Mouse (Mus musculus): ENCODE data around the gene Tmem158.

Tmem158 gene

DNA sequence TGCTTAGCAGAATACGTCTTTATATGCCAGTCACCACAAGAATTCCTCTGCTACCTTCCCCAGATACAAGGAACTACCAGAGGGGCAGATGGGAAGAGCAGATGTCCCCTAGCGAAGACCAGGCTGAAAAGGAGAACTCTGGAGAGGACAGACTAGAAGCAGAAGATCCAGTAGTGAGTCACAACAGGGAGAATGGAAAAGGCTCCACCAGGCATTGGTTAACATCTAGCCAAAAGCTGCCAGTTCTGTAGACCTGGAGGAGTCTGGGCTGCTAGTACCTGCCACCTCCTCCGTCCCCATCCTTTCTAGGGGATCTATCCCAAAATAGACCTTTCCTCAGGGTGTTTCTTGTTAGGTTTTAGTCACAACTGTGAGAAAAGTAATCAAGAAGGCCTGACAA, 4.8 kb downstream of the Tmem158 start:
- intact Hi-C loops (cut with DNase I) = loop anchor here (10.0 kb wide), 1 partner anchor 249 kb away; no protein-coding TSS in a partner anchor

DNA sequence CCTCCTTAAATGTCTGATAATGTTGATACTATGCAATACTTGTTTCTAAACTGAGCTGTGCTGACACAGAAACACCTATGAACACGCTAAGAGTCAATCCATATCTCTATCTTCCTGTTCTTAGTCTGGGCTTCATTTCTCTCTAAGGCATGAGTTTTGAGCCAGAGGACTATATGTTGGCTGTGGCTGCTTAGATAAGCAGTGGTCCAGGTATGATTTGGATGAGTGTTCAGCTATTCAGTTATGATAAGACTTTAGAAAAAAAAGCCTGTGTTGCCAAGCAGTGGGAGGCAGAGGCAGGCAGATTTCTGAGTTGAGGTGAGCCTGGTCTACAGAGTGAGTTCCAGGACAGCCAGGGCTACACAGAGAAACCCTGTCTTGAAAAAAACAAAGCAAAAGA, 12.6 kb downstream of the Tmem158 start:
- intact Hi-C loops (cut with DNase I) = no loop called here

DNA sequence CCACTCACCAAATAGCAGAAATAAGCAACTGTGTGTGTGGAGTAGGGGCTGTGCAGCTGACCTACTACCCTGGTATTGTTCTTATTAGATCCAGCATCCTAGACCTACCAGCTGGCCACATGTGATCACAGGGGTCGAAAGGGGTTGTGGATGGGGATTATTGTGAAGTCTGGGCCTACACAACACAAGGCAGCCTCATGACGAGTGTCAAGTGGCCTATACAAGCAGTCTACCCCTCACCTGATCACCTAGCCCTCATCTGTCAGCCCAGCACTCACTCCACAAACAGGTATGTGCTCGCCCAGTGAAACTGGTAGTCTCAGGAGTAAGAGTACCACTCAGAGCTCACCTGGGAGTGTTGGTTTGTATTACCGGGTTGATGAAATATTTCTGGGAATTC, 15.4 kb downstream of the Tmem158 start:
- intact Hi-C loops (cut with DNase I) = no loop called here

DNA sequence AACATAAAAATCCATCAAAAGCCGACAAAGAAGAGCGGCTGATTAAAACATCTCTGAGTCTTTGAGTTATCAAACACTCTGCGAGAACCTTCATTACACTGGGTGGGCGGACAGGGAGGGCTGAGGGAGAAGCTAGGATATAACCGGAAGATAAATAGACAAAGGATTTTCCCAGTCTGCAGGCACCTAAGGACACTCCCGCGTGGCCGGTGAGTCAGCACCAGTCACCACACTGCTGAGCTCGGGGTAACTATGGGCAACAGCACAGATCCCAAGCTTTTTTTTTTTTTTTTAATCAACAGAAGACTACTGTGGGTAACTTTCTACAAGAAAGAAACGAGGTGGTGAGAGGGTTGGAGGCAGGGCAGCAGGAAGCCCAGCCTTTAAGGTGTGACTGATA, 16.6 kb downstream of the Tmem158 start:
- intact Hi-C loops (cut with DNase I) = no loop called here

DNA sequence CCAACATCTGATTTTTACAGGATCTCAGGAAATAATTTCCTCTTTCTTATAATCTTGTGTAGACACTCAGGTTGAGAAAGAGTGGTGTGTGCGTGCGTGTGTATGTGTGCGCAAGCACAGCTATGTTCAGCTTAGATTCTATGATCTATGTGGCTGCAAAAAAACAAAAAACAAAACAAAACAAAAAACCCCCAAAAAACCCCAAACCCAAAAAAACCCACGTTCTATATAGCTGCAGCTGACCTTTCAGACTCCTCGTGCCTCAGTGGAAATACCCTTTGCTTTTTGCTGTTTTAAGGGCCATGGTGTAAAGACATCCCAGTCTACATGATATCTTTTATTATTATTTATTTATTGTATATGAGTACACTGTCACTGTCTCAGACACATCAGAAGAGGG, 19.4 kb downstream of the Tmem158 start:
- intact Hi-C loops (cut with DNase I) = no loop called here

DNA sequence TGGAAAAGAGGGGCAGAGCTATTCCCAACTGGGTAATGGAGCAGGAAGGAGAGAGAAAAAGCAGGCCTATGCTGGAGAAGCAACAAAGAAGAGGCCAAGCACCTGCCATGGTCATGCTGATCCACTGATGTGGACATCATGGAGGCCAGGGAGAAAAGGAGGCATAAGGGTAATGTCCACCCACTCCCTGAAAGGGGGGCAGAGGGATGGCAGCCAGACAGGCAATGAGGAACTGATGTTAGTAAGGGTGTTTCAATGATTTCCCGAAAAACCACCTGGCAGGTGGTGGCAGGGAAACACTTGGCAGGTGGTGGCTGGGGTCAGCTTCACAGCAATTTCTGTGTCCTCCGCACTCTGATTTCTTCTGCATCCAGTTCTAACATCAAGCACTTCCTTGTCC, 19.8 kb downstream of the Tmem158 start:
- intact Hi-C loops (cut with DNase I) = no loop called here

DNA sequence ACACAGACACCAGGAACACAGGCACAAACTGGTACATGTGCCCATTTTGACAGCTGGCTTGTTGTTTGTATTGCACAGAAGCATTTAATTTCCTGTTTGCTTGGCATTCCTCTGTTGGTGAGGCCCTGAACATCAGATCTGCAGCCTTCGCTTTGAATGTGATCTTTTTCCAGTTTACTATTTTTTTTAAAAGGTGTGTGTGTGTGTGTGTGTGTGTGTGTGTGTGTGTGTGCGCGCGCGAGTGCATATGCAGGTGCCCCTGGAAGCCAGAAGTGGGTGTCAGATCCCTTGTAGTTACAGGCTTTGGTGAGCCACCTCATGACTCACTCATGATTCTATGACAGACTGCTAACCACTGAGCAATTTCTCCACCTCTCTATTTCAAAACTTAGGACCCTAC, 20.3 kb downstream of the Tmem158 start:
- intact Hi-C loops (cut with DNase I) = no loop called here

DNA sequence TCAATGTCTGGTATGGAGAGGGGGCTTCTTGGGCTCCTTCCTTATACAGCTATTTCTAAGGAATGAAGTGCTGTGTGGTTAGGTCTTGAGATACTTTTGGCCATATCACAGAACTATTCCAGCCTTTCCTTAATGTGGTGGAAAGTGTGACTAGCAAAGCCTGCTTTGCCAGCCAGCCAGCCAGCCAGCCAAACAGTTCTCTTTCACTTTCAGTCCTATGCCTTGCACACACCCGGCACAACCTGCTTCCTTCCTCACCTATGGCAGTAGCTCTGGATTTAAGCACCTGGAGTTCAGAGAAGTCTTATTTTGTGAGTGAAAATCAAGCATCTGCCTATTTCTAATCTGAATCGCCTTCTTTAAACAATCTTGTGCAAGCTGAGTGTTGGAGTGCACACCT, 20.9 kb downstream of the Tmem158 start:
- intact Hi-C loops (cut with DNase I) = no loop called here

DNA sequence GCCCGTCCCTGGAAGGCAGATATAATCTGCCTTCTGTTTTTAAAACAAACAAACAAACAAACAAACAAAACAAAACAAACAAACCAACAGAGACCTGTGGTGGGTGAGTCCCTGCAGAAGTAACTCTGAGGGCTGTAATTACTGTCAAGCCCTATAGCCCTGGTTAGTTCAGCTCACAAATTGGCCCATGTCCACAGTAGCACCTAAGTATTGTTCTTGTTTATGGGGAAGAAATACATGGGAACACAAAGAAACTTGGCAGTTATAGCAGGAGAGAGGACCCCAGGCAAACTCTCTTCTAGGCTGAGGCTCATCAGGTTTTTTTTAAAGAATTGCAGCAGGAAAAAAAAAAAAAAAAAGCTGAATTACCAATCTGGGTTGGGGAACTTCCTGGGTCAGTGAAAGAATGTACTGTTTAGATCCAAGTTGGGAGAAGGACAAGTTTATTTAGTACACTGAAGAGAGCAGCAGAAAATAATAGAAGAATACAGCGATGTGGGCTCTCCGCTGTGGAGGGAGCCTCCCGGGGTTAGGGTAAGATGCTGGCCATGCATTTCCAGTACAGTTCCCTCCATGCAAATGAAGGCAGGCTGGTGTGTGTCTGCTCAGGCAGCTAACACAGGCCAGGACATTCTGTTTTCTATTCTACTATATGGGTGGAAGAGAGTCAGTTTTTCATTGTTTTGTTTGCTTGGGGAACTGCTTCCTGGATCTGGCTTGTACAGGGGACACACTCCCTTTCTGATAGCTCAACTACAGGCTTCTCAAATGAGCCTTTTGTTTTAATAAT, 22.1 kb downstream of the Tmem158 start:
- intact Hi-C loops (cut with DNase I) = no loop called here

DNA sequence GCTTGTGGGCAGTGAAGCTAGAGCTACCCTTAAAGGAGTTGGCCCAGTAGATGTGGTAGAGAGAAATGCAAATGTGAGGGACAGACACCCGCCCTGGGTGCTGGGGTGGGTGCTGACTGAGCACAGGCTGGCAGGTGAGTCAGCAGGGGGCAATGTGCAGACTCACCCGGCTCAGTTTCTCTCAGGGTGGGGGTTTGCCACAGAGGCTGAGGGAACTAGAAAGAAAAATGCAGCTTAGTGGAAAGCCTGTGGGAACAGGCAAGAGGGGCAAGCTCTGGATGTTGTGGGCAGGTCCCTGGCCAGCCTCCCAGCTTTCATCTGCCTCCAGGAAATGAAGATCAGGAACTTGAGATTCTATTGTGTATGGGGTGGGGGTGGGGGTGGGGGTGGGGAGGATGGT, 22.8 kb downstream of the Tmem158 start:
- intact Hi-C loops (cut with DNase I) = no loop called here

DNA sequence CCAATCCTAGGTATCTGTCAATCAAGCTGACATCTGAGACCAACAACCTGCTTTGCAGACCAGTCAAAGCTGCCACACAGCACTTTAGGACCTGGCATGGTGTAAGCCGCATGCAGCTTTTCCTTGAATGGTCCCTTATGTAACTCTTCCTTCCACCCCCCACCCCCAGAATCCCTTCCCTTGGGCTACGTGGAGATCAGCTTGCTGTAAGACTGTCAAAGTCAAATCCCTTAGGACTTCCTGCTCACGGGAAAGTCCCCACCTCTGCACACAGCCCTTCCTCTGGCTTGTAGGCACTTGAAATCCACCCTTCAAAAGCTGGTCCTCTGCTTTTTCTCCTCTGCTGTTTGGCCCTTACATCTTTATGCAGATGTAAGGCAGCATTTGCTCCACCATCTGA, 24.9 kb downstream of the Tmem158 start:
- intact Hi-C loops (cut with DNase I) = no loop called here

DNA sequence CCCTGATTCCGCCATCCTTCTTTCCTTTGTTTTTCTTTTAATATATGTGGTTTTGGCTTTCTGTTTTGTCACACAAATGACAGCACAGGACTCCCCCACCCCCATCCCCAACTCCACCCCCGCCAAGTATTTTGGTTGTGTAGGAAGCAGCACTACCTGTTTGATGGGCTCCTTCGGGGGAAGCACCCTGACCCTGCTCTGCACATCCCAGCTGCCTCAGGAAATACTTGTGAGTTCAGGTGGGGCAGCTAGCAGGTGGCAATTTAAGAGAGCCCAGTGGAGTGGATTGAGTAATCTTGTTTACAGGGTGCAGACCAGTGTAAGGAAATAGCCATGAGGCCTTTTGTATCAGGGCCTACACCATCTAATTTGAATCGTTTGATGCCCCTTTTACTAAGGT, 30.7 kb downstream of the Tmem158 start:
- intact Hi-C loops (cut with DNase I) = no loop called here

DNA sequence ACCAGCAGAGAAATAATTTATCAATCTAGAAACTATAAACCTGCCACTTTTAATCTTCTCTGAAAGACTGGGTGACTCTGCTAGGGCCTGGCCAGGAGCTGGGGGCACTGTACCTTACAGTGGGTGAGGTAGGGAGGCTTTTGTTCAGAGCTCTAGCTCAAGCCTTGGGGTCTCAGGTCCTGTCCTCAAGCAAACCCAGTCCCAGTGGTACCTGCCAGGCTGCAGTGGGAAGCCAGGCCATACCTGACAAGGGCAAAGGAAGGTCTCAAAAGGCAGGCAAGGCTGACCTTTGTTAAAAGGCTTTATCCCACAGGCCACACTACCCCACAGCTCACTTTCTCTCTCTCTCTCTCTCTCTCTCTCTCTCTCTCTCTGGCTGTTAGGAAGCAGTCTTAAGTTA, 31.9 kb downstream of the Tmem158 start:
- intact Hi-C loops (cut with DNase I) = no loop called here

DNA sequence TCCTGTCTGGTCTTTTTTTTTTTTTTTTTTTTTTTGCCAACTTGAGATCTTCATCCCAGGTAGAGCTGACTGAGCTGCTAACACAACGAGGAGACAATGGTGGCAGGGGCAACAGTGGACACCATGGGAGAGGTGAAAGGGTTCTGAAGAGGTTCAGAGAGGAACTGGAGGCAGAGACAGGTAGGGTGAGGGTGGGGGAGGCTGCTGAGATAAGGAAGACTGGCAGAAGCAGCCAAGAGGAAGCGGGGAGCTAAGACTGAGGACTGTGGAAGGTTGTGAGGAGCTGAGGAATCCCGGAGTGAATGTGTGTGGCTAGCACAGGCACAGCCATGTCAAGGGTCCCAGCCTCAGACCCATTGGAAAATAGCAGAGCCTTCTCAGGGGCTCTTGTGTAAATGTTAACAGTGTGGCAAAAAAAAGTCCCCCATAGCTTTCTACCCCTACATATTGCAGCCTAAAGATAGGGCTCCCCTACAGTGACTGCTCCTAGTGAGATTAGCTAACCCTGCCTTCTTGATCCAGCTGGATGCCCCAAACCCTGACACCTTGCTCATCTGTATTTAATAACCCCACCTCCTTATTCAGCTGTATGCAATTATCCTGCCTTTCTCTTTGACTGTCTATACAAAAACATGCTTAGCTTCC, 33.3 kb downstream of the Tmem158 start:
- intact Hi-C loops (cut with DNase I) = no loop called here

DNA sequence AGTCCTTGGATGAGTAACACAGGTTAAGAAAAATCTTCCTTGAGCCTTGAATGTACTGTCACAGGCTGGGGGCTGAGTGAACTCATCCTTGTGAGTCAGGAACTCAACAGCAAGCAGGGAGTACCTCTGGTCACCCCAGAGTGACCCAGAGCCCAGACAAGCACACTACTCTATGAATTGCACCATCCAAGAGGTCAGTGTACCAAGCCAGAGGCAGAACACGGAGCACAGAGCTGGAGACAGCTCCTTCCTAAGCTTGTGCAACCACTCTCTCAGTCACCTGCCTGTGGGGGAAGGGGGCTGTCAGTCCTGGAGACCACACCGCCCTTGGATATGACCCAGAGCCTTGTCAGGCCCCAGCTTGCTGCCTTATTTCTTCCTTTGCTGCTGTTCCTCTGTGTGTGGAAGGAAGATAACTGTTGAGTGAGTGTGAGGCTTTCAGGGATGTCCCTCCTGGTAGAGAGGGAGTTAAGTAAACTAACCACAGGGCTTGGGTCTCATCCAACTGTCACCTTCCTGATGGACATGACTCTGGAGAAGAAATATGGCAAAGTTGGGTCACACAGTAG, 35.6 kb downstream of the Tmem158 start:
- intact Hi-C loops (cut with DNase I) = no loop called here

DNA sequence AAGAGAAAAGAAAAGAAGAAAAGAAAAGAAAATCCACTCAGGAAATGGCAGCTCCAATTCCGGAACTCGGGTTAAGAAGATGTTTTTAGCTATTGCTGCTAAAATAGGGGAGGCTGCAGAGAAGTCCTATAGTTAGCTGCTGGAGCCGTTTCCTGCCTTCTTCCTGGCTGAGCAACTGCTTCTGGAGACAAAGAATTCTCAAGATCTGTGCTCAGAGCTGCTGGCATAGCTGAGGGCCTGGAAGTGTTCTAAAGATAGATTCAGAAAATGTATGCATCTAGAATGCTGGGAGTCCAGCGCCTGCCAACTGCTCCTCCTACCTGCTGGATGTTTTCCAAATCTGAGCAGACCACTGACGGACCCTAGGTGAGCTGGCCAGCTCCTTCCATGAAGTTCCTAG, 40.7 kb downstream of the Tmem158 start:
- intact Hi-C loops (cut with DNase I) = no loop called here

DNA sequence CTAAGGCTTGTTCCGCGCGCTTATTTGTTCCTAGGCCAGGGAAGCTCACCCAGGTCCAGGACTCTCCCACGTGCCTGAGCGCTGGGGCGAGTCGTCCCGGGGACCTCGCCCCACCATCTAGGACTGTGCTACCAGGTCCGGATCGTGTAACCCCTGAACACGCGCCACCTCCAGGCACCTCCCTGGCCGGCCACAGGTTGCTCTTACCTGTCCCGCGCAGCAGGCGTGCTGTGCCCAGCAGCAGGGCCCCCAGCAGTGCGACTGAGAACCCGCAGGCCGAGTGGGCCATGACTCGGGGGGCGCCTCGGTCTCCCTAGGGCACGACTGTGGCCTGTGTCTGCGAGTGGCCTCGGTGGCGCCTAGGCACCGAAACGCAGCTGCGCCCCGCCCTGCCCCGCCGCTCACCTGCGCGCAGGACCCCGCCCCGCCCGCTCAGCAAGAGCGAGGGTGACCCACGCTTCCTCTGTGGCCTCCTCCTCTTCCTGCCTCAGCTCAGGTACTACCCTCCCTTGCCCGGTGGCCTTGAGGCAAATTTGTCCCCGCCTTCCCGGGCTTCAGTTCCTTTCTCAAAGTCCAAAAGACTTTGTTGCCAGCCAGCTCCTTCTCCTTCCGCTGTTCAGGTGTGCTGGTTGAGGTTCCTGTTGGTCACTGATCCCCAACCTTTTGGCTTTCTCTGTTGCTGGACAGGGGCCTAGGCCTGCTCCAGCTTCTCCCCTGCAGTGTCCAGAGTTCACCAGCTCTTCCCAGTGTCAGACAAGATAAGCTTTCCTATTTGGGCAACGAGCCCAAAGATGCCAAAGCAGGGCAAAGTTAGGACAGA, 44.7 kb downstream of the Tmem158 start, which contains the start of gene Cdcp1:
Gene Cdcp1 (minus strand): TSS at position 418 of the 820 bp plus-strand sequence.
- intact Hi-C loops (cut with DNase I) = no loop called here

DNA sequence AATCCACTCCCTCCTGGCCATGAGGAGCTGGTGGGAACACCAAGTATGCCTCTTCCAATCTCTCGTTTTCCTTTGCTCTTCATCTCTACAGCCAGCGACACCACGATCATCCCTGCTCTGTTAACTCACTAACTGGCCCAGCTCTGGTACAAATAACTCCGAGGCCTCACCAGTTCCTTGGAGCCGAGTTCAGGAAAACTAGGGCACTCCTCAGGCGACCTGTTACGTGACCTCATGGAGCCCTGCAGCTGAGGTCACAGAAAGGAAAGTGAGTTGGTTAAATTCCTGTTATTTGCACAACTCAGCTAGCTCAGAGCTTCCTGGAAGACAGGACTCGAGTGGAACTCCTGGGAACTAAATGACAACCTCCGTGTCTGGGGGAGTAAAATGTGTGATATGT, 47.2 kb downstream of the Tmem158 start:
- intact Hi-C loops (cut with DNase I) = no loop called here
